Mouse (Mus musculus) cortical plate, adult 2 months (tissue): Measurements from ENCODE around the gene Shisa4.

Experiments
- CTCF ChIP-seq: fragments of 200-500 bp; IDR thresholded peaks from 2 replicates; pipeline ENCODE4 v1.5.1; 2011; ENCODE audit warnings: mild to moderate bottlenecking, control low read depth, low read length; ENCODE audit not compliant: insufficient read depth; ENCODE audit errors: extremely low read depth
- POLR2A ChIP-seq: fragments of 200-500 bp; IDR thresholded peaks from 2 replicates; pipeline ENCODE4 v1.6.1; 2011; ENCODE audit warnings: mild to moderate bottlenecking, low read length, control low read depth; ENCODE audit not compliant: insufficient read depth; ENCODE audit errors: extremely low read depth

DNA sequence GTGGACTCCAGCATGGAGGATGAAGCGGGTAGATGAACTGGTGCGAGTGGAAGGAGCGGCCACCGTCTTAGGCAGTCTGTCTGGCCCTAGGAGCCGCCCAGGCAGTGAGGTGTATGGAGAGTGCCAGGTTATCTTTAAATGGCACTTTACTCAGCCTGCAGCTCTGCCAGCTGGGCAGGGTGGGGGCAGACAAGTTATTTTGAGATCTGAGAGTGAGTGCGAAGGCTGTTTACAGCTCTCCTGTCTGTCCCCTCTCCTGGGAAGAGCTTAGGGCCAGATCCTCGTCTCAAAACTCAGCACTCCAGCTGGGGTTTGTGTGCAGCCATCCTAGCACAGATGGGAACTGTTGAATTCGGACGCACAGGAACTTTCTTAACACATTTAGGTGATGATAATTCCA lies 3.5 kb upstream of the Shisa4 start:
- TF ChIP-seq POLR2A (no peak), CTCF (no peak)
